Mouse (Mus musculus) neural tube, postnatal 0 days (tissue): ENCODE data around the gene Adcy9. TPM values are rescaled to one million over a fixed set of nuclear protein-coding genes. Genes with fewer than 3 reads are reported as not detected.

Experiments
- polyA plus RNA-seq: library from polyadenylated mRNA; unstranded; fragments of >200 nt; fragmentation: Nextera tagmentation; extraction: Ambion mirVana; gene quantifications from 2 replicates; pipeline ENCODE4 v1.2.1, GENCODE M21; 2015

The Adcy9 gene
- 5.4 and 6.2 TPM in 2 replicates for polyA plus RNA-seq

GRCm38 (mm10) chr16:4420298-4421054 lies at the start of gene Adcy9:
Adcy9 (minus strand) TSS chr16:4420498.

Other genes starting within 250 kb of the Adcy9 start
- gene Crebbp, start 206.5 kb downstream of the Adcy9 start, polyA plus RNA-seq: 32.6 and 36.7 TPM in 2 replicates
- 10.5 and 10.7 TPM in 2 replicates for gene Srl, start 121.3 kb upstream of the Adcy9 start, polyA plus RNA-seq
- 5.7 and 6.2 TPM in 2 replicates for gene Tfap4, start 139.4 kb upstream of the Adcy9 start, polyA plus RNA-seq
- gene Glis2, start 174.2 kb upstream of the Adcy9 start, polyA plus RNA-seq: 14.4 and 23.1 TPM in 2 replicates
- 164 and 170 TPM in 2 replicates for gene Pam16, start 204.5 kb upstream of the Adcy9 start, polyA plus RNA-seq
- gene Vasn, start 219.4 kb upstream of the Adcy9 start, polyA plus RNA-seq: 6.2 and 6.6 TPM in 2 replicates
- 66.7 and 68.1 TPM in 2 replicates for gene Dnaja3, start 219.5 kb upstream of the Adcy9 start, polyA plus RNA-seq